Mouse (Mus musculus): ENCODE measurements around the gene M6pr.
A peak's percentile ranks its signal among the peaks of the same experiment; 100 is the strongest.

M6pr gene

DNA sequence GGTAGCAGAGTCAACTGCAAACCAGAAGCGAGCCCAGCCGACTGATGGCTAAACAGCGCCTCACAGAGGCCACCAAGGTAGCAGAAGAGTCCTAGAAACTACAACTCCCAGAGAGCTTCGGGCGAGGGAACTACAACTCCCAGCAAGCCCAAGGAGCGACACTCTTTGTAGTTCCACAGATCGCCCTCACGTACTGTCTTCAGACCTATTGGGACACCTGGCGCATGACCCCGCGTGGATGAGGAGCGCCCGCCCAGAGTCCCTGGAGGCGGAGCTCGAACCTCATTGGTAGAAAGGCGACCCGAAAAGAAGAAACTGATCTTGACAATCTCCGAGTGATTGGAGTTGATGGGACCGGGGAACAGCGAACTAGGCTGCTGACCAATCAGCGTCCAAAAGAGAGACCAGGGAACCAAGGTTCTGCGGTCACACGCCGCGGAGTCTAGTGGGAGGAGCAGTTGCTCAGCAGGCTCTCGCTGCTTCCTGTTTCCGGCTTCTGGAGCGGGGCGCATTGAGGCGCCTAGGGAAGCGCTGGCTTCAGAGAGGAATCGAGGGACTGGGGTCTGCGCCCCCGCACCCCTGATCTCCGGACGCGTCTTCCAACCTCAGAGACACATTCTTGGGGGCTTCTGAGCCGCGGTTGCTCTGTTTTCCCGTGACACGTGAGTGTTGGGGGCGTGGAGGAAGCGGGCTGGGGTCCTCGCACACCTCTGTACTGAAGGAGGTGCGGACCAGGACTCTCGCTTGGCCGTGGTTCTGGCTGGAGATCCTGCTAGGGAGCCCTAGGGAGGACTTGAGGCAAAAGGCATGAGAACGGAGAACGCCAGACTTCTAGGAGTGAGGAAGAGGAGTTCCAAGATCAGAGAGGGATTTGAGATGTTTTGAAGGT lies at the start of gene M6pr:
Gene M6pr (plus strand): TSS at position 216 of the 889 bp plus-strand sequence.
- DNase-seq (ENCODE audit: inconsistent ontology term) = peak; percentile 99

GRCm38 (mm10) chr6:122262543-122262942 lies 46.0 kb upstream of the M6pr start:
- no peak for DNase-seq (ENCODE audit: inconsistent ontology term)

GRCm38 (mm10) chr6:122268561-122268960 lies 40.0 kb upstream of the M6pr start:
- DNase-seq (ENCODE audit: inconsistent ontology term) = peak; percentile 36

DNA sequence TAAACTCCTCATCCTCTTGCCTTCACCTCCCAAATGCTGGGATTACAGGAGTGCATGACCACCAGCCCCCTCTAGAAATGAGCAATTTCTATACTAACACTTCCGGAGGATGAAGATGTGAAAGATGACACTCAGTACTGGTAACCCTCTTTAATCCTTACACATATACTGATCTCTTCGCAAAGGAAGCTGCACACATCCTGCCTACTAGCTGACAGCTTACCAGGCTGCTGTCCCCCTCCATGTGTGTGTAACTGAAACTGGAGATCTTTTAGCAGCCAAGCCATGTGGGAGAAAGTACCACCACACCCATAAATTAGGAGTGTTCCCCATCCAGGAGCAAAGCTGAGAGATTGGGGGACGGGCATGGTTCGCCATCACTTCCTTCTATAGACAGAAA lies 39.4 kb upstream of the M6pr start:
- no peak for DNase-seq (ENCODE audit: inconsistent ontology term)

DNA sequence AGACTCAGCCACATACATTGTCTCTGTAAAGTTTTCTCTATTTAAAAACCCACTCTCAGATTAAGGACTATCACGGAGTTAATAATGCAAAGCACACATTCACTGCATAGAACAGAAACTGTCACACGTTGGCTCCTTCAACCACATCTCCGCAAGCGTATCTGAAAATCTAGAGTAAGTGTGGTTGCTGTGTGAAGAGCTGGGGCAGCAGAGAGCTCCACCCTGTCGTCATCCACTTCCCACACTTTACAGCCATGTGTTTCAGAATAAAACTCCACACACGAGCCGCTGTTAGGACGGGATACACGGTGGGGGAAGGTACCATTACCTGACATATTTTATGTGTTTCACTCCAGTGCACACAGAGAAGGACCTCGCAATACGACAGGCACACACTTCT lies 38.4 kb upstream of the M6pr start:
- DNase-seq (ENCODE audit: inconsistent ontology term) = no peak

DNA sequence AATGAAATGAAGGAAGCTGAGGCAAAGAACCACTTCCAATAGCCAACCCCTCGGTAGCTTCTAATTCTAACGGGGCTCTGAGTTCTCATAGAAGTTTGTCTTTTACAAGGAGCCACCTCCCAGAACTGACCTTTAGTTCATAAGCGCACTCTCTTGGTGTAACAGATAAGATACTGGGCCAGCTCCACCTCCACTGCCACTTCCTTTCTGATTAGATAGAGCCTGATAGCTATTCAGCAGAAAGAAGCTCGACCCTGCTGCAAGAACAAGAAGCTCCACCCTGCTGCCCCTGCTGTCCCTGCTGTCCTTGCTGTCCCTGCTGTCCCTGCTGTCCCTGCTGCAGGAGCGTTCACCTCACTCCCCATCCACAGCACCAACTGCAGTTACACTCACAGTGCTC lies 34.0 kb upstream of the M6pr start:
- no peak for DNase-seq (ENCODE audit: inconsistent ontology term)

DNA sequence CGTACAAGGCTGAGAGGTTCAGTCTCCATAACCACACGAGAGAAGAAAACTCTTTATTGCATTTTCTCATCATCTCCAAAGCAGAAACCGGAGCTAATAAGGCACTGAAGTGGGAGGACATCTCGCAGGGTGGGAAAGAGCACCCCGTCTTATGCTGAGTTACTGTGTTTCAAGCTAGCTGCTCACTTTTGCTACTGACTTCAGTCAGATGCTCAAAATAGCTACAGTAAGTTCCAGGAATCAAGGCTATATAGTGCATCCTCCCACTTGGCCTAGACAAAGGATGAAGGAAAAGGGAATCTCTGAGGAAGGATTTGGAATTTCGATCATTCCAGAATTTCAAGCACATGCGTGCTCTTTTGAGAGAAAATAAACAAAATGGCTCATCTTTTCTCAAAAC lies 32.0 kb upstream of the M6pr start:
- no peak for DNase-seq (ENCODE audit: inconsistent ontology term)

GRCm38 (mm10) chr6:122282782-122283181 lies 25.7 kb upstream of the M6pr start, which contains the start of gene Klrg1:
Gene Klrg1 (minus strand): TSS chr6:122282882.
- no peak for DNase-seq (ENCODE audit: inconsistent ontology term)

- no peak for DNase-seq (ENCODE audit: inconsistent ontology term)
These were observed 25.1 kb upstream of the M6pr start for GRCm38 (mm10) chr6:122283429-122283828.

DNA sequence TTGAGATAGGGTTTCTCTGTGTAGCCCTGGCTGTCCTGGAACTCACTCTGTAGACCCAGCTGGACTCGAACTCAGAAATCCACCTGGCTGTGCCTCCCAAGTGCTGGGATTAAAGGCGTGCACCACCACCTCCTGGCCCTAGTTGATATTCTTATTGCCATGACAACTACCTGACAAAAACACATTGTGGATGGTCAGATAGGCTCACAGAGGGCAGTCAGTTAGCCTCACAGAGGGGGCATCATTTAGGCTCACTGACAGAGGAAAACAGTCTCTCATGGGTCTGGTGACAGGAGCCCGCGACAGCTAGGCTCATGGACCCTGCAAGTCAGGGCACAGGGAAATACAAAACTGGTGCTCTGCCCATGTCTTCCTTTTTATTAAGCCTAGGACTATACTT lies 24.2 kb upstream of the M6pr start:
- DNase-seq (ENCODE audit: inconsistent ontology term) = no peak

DNA sequence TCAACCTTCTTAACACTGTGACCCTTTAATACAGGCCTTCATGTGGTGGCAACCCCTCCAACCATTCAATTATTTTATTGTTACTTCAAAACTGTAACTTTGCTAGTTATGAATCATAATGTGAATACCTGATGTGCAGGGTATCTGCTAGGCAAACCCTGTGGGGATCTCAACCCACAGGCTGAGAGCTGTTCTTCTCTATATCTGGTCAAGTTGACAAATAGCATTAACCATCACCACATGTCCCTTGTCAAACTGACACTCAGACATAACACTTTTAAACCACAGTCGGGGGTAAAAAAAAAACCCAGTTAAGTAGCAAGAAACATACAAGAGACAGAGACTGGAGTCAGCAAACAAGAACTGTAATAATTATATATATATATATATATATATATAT lies 23.7 kb upstream of the M6pr start:
- DNase-seq (ENCODE audit: inconsistent ontology term) = no peak

- no peak for DNase-seq (ENCODE audit: inconsistent ontology term)
These were observed 20.3 kb upstream of the M6pr start for GRCm38 (mm10) chr6:122288263-122288662.

DNA sequence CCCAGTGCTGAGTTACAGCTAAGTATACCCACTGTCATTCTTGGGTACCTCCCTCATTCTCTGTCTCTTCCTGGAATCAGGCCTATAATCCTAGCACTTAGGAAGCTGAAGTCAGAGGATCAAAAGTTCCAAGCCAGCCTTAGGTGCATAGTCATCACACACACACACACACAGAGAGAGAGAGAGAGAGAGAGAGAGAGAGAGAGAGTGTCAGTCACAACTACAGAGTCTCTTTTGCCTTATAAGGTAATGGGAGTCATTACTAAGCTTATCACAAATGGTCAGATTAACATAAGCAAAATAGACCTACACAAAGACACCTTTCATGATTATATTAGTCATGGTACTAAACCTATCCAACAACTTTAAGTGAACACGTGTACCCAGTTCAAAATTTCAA lies 19.2 kb upstream of the M6pr start:
- DNase-seq (ENCODE audit: inconsistent ontology term) = no peak

DNA sequence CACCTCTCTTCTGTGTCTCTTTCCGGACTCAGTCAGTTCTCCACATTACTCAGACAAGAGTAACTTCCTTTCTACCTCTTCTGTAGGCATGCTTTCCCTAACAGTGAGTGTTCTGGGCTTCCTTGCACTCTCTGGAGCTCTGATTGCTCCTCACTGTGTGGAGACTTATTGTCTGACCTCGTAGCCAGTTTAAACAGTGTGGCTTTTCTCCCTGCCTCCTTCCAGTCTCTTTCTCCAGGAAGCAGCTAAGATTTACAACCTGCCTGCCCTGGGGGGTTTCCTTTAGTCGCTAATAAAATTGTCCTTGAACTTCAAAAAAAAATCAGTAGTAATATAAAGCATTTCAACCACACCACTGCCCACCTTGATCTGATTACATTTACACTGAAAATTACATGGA lies 18.3 kb upstream of the M6pr start:
- DNase-seq (ENCODE audit: inconsistent ontology term) = no peak

DNA sequence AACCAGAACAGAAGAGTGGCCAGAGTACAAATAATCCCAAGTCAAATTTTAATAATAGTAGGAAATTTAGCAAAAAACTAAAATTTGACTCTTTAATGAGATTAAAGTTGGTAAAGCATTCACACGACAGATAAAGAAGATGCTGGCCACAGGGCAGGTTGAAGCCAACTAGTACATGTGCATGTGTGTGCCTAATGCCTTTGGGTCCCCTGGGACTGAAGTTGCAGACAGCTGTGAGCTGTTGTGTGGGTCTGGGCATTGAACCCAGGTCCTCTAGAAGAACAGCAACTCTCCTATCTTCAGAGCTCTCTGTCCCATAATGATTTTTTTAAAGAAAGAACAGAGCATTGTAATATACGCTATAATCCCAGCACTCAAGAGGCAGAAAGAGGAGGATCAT lies 17.3 kb upstream of the M6pr start:
- no peak for DNase-seq (ENCODE audit: inconsistent ontology term)

DNA sequence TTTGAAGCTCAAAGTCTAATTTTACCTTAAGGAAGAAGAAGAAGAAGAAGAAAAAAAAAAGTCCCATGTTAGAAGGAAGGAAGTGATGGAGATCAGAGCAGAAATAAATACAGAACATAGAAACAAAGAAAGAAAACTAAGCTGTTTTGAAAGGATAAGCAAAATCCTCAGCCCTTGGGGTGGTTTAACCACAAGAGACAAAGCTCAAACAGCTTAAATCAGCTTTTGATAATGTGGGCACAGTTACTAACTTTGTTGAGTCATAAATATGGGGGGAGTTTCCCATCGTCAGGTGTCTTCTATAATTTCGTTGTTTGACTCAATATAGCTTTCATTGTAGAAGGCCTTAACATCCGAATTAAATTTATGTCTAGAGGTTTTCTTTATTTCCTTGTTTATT lies 16.8 kb upstream of the M6pr start:
- DNase-seq (ENCODE audit: inconsistent ontology term) = peak; percentile 3

DNA sequence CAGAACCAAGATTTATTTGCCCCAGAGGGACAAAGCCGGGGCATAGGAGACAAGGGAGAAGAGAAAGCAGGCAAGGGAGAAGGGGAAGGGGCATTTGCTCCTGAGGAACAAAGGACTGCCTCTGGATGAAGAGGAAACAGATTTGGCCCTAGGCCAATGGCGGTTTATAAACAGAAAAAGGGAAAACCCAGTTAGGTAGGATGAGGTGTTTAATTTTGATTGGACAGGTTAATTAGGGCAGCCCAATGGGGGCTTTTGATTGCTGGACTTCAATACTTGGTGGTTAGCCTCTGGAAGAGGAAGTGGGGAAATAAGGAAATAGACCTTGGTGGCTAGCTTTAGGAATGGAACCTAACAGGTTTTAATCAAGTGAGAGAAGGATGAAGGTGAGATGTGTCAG lies 16.3 kb upstream of the M6pr start:
- no peak for DNase-seq (ENCODE audit: inconsistent ontology term)

- DNase-seq (ENCODE audit: inconsistent ontology term) = no peak
These were observed 15.4 kb upstream of the M6pr start for GRCm38 (mm10) chr6:122293121-122293520.

DNA sequence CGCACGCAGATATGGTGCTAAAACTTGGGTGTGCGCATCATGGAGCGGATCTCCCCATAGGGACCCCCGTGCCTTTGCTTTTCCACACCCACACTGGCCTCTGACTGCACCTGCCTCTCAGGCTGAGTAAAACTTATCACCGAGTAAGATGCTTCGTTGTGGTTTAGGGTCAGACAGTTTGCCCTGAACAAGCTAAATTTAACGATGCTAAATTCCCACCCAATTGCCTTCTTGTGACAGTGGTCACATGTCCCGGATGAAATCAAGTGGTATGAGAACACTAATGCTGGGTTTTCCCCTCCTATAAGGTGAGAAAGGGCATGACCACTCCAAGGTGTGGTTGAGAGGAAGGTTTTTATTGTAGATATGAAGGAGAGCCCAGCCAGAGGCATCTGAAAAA lies 14.7 kb upstream of the M6pr start:
- DNase-seq (ENCODE audit: inconsistent ontology term) = no peak

DNA sequence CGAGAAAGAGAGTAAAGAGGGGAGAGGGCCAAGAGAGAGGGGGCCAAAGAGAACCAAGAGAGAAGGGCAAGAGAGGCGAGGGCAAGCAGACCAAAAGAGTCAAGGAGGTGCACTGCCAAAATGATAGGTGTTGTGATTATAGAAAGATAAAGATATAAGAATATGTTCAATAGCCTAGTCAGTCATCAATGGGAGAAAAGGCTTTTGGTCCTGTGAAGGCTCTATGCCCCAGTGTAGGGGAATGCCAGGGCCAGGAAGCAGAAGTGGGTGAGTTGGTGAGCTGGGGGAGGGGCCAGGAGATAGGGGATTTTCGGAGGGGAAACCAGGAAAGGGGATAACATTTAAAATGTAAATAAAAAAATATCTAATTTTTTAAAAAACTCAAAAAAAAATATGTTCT lies 14.2 kb upstream of the M6pr start:
- no peak for DNase-seq (ENCODE audit: inconsistent ontology term)

DNA sequence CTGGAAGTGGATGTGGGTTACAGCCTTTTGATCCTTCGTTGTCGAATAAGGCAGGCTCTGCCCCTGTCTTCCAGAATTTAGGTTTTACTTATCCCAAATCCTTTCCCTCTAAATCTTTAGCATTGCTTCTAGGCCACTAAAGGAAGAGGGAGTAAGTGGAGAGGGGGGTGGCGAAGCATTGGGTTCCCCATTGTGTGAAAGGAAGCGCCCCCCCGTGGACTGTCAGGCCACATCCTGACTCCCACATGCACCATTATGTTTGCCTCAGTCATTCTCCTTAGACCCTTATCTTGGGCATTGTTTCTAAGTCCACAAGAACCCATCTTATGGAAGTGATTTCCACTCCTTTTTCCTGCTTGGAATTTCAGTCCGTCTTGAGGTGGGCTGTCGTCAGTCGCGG lies 13.3 kb upstream of the M6pr start:
- no peak for DNase-seq (ENCODE audit: inconsistent ontology term)

DNA sequence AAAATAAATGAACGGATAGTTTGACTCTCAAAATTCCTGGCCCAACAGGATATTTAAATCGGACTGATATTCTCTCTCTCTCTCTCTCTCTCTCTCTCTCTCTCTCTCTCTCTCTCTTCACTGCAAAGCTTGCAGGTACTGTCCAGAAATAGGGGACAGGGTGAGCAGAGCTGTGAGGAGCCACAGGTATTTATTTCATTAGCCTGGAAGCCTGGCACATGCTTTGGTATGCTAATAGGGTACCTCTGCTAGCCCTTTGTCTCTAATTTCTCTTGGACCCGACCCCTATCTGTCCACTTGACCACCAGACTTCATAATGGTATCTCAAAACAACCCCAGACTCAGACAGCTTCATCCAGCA lies 11.6 kb upstream of the M6pr start:
- DNase-seq (ENCODE audit: inconsistent ontology term) = no peak

DNA sequence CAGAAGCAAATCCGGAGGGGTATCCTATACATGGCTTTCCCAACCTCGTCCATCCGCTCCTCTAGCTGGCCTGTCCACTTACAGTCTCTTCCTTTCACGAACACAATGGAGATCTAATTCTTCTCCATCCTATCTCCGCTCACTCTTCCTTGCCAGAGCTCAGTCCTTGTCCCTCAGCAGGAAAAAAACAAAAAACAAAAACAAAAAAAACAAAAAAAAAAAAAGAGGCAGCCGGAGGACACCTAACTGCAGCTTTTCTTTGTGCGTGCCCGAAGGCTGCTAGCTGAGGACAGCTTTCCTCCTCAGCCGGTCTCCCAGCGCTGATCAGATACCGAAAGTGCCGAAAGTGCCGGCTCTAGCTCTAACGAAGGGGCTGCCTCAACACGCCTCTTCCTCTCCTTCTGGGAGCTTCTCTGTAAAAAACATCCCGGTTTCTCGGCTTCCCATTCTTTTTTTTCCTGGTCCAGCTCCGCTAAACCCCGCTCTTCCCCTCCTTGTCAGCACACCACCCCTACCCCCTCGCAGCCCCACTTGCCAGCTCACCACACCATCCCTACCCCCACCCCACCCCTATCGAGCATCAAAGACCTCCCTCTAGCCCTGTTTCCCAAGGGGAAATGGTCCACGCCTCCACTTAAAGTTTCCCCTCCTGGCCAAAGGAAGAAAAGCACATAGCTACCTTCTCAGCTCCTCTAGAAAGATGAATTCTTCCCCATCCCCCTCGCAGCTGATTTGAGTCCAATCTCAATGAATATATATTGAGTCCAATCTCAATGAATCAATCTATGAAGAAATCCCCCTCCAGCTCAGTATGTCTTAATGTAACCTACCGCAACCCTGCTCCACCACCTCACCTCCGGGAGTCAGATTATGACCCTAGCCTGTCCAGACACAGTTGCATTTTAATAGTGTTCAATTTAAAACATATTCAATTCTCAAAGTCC lies 11.0 kb upstream of the M6pr start:
- DNase-seq (ENCODE audit: inconsistent ontology term) = peak; percentile 43

All from Muller cell, postnatal 12 days (primary cell).